Mouse (Mus musculus): ENCODE data around the gene Mettl22. TPM values are rescaled to one million over a fixed set of nuclear protein-coding genes. Genes with fewer than 3 reads are reported as not detected.

The Mettl22 gene
- 14.9 and 17.2 TPM in 2 replicates for total RNA-seq (2014; rRNA removed)
- polyA plus RNA-seq (2012; rRNA removed), result 23.1 and 29.0 TPM in 2 replicates

- Histone ChIP-seq H3K36me3 (ENCODE audit: control insufficient read depth, insufficient read depth, low read length) (no peaks in the 10 kb centered on the region), H3K9ac (ENCODE audit: low read depth, low read length) (peak within 1 kb of the TSS; percentile 58), H3K27me3 (ENCODE audit: control insufficient read depth, insufficient read depth, low read length) (no peaks in the 10 kb centered on the region), H3K4me3 (ENCODE audit: insufficient read depth, low read depth, low read length) (peak within 1 kb of the TSS; percentile 64), H3K79me2 (ENCODE audit: control insufficient read depth, insufficient read depth, low read length) (no peaks in the 10 kb centered on the region), H3K4me1 (ENCODE audit: control insufficient read depth, insufficient read depth, low read length) (no peaks in the 10 kb centered on the region), H3K27ac (replicated peaks; ENCODE audit: insufficient read depth, low read depth, low read length) (peak within 1 kb of the TSS; percentile 50)
- TF ChIP-seq POLR2A (IDR thresholded peaks at IDR 0.05; ENCODE audit: extremely low read depth, insufficient read depth, low read length), result peak; percentile 58
- TF ChIP-seq CTCF (IDR thresholded peaks at IDR 0.05; ENCODE audit: low read depth, low read length), result peak; percentile 22; the same call in 1 of the 2 replicates
- peak; percentile 81 for DNase-seq (ENCODE audit: extremely low read depth, low read depth, low spot score)
- WGBS, result under 1% methylated on average over 48 of the region's 48 CpGs
Measured at GRCm38 (mm10) chr16:8470603-8471481, at the start of gene Mettl22. TSS of gene Mettl22 (plus strand) at chr16:8470788.

- DNase-seq (ENCODE audit: extremely low read depth, low read depth, low spot score), result no peak
- WGBS, result 80% methylated on average over 4 of the region's 4 CpGs
- no peak overlapping the region for H3K27ac ChIP-seq (replicated peaks; ENCODE audit: insufficient read depth, low read depth, low read length)
Measured at GRCm38 (mm10) chr16:8420842-8421241, 49.7 kb upstream of the Mettl22 start.

GRCm38 (mm10) chr16:8423626-8424114 lies 46.9 kb upstream of the Mettl22 start:
- H3K36me3 ChIP-seq (ENCODE audit: control insufficient read depth, insufficient read depth, low read length), result no peaks in the 10 kb centered on the region
- no peaks in the 10 kb centered on the region for H3K79me2 ChIP-seq (ENCODE audit: control insufficient read depth, insufficient read depth, low read length)
- TF ChIP-seq POLR2A (IDR thresholded peaks at IDR 0.05; ENCODE audit: extremely low read depth, insufficient read depth, low read length) (no peak), CTCF (IDR thresholded peaks at IDR 0.05; ENCODE audit: low read depth, low read length) (no peak)
- peaks cover 6% of the 10 kb centered on the region; the same call in 1 of the 2 replicates for H3K27me3 ChIP-seq (ENCODE audit: control insufficient read depth, insufficient read depth, low read length)
- no peak for DNase-seq (ENCODE audit: extremely low read depth, low read depth, low spot score)
- H3K9ac ChIP-seq (ENCODE audit: low read depth, low read length), result no peak overlapping the region
- 48% methylated on average over 7 of the region's 7 CpGs for WGBS
- H3K27ac ChIP-seq (replicated peaks; ENCODE audit: insufficient read depth, low read depth, low read length), result no peak overlapping the region
- no peaks in the 10 kb centered on the region for H3K4me1 ChIP-seq (ENCODE audit: control insufficient read depth, insufficient read depth, low read length)
- no peak overlapping the region for H3K4me3 ChIP-seq (ENCODE audit: insufficient read depth, low read depth, low read length)

More at GRCm38 (mm10) chr16:8420842-8421241, 49.7 kb upstream of the Mettl22 start:
- no peak overlapping the region for H3K9ac ChIP-seq (ENCODE audit: low read depth, low read length)
- no peaks in the 10 kb centered on the region for H3K36me3 ChIP-seq (ENCODE audit: control insufficient read depth, insufficient read depth, low read length)
- H3K4me3 ChIP-seq (ENCODE audit: insufficient read depth, low read depth, low read length), result no peak overlapping the region
- no peaks in the 10 kb centered on the region for H3K79me2 ChIP-seq (ENCODE audit: control insufficient read depth, insufficient read depth, low read length)
- no peaks in the 10 kb centered on the region for H3K4me1 ChIP-seq (ENCODE audit: control insufficient read depth, insufficient read depth, low read length)
- no peak for TF ChIP-seq CTCF (IDR thresholded peaks at IDR 0.05; ENCODE audit: low read depth, low read length)
- TF ChIP-seq POLR2A (IDR thresholded peaks at IDR 0.05; ENCODE audit: extremely low read depth, insufficient read depth, low read length), result no peak
- H3K27me3 ChIP-seq (ENCODE audit: control insufficient read depth, insufficient read depth, low read length), result peaks cover 6% of the 10 kb centered on the region; the same call in 1 of the 2 replicates

DNA sequence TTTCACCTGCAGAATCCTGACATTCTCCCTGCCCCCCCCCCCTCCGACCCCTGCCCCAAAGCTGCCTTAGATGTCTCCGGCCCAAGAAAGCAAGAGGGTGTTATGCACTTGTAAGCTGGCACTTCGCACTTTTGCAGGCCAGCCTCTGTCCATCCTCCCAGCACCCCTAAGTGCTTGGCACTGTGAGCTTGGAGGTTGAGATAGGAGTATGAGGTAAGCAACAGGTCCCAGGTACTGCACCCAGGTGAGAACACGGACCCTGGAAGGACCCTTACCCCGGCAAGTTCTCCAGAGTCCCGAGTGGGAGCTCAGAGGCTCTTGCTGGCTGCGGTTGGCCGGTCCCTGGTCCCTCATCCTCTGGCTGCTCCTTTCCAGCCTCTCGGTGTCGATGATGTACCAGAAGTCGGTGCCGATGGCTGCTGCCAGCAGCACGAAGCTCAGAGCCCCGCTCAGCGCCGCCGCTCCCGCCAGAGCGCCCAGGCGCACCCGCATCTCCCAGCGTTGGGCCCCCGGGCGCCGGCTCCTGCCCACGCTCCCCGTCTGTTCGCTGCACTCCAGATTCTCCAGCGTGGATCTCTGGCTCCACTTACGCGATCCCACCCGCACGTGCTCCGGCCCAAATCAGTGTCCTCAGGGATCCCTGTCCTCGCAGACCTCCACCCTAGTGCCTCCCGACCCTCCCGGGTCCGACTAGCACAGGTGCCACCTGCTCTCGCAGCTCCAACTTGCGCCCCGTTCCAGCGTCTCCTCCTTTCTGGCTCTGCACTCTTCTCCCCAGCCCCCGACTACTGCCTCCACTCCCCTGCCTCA lies 46.2 kb upstream of the Mettl22 start:
- WGBS, result 6% methylated on average over 43 of the region's 43 CpGs
- H3K27me3 ChIP-seq (ENCODE audit: control insufficient read depth, insufficient read depth, low read length), result peaks cover 6% of the 10 kb centered on the region; the same call in 1 of the 2 replicates
- no peak overlapping the region for H3K4me3 ChIP-seq (ENCODE audit: insufficient read depth, low read depth, low read length)

GRCm38 (mm10) chr16:8424971-8425330 lies 45.6 kb upstream of the Mettl22 start, which contains the start of gene Tmem114:
TSS of gene Tmem114 (minus strand) at chr16:8425136.
- 3% methylated on average over 16 of the region's 16 CpGs for WGBS
- TF ChIP-seq POLR2A (IDR thresholded peaks at IDR 0.05; ENCODE audit: extremely low read depth, insufficient read depth, low read length), result no peak
- no peak for TF ChIP-seq CTCF (IDR thresholded peaks at IDR 0.05; ENCODE audit: low read depth, low read length)
- Histone ChIP-seq H3K27ac (replicated peaks; ENCODE audit: insufficient read depth, low read depth, low read length) (no peak within 1 kb of the TSS), H3K36me3 (ENCODE audit: control insufficient read depth, insufficient read depth, low read length) (no peaks in the 10 kb centered on the region), H3K4me1 (ENCODE audit: control insufficient read depth, insufficient read depth, low read length) (no peaks in the 10 kb centered on the region), H3K79me2 (ENCODE audit: control insufficient read depth, insufficient read depth, low read length) (no peaks in the 10 kb centered on the region), H3K4me3 (ENCODE audit: insufficient read depth, low read depth, low read length) (no peak within 1 kb of the TSS), H3K27me3 (ENCODE audit: control insufficient read depth, insufficient read depth, low read length) (peaks cover 6% of the 10 kb centered on the region; the same call in 1 of the 2 replicates), H3K9ac (ENCODE audit: low read depth, low read length) (no peak within 1 kb of the TSS)
- DNase-seq (ENCODE audit: extremely low read depth, low read depth, low spot score), result no peak

More for the DNA sequence above, 46.2 kb upstream of the Mettl22 start:
- DNase-seq (ENCODE audit: extremely low read depth, low read depth, low spot score), result no peak
- Histone ChIP-seq H3K4me1 (ENCODE audit: control insufficient read depth, insufficient read depth, low read length) (no peaks in the 10 kb centered on the region), H3K79me2 (ENCODE audit: control insufficient read depth, insufficient read depth, low read length) (no peaks in the 10 kb centered on the region), H3K36me3 (ENCODE audit: control insufficient read depth, insufficient read depth, low read length) (no peaks in the 10 kb centered on the region), H3K9ac (ENCODE audit: low read depth, low read length) (no peak overlapping the region), H3K27ac (replicated peaks; ENCODE audit: insufficient read depth, low read depth, low read length) (no peak overlapping the region)
- TF ChIP-seq POLR2A (IDR thresholded peaks at IDR 0.05; ENCODE audit: extremely low read depth, insufficient read depth, low read length) (no peak), CTCF (IDR thresholded peaks at IDR 0.05; ENCODE audit: low read depth, low read length) (no peak)
